Mouse (Mus musculus) cerebellum, adult 11 months (tissue): ENCODE results near the gene Gad2.
"Not testable (repeated sequence)": the region's sequence is repeated elsewhere in the genome, so short reads cannot be mapped to it uniquely, and the experiment has no call there.

Source experiments
- DNase-seq: peaks from one replicate; pipeline ENCODE4 v3.0.0; 2022

Gad2 gene

DNA sequence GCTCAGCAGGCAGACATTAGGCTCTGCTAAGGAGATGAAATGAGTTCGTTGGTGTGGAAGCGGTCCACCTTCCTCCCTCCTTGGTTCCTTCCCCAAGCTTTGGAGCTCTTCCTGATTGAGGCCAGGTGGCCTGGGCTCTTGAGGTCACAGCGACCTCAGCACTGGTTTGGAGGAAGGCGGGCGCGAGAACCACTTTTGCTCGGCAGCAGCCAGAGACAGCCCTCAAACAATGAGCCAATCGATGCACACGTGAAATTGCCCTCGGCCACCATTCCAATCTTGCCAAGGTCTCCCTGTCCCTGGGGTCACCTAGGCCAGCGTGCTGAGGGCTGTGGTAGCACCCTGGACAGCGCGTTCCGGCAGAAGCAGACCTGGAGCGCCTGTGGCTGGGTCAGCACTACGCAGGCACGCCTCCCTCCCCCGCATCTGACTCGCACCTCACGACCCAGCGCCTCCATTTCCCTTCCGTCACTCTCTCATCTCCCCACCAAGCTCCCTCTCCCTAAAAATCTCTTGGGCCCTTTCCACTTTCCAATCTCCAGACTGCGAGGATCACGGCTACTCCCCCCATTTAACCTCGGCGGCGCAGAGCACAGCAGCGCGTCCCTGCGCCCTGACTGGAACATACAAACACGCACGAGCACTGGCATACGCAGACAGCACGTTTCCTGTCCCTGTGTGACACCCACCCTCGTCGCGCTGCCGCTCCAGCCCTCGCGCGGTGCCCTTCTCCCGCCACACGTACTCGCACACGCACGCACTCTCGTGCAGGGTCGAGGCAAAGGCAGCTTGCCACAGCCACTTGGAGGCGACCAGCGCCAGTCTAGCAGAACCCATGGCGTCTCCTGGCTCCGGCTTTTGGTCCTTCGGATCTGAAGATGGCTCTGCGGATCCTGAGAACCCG lies at the start of gene Gad2:
Gene Gad2, plus strand, starts transcription at position 378 of the 904 bp plus-strand sequence.
- DNase-seq, result no peak

DNA sequence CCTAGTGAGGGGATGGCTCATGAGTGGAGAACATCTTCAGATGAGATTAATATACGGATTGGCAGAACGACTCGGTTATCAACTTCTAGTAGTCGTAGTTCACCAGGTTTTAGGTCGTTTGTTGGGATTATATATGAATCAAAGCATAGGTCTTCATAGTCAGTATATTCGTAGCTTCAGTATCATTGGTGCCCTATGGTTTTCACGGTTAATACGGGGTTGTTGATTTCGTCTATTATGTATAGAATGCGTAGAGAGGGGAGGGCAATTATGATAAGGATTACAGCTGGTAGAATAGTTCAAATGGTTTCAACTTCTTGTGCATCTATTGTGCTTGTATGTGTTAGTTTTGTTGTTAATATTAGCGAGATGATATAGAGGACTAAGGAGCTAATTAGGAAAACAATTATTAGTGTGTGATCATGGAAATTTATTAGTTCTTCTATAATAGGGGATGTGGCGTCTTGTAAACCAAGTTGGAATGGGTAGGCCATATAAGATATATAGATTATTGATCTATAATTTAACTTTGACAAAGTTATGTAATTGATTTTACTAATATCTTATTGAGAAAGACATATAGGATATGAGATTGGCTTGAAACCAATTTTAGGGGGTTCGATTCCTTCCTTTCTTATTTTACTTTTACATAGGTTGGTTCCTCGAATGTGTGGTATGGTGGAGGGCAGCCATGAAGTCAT lies 34.4 kb upstream of the Gad2 start:
- not testable (repeated sequence) for DNase-seq

DNA sequence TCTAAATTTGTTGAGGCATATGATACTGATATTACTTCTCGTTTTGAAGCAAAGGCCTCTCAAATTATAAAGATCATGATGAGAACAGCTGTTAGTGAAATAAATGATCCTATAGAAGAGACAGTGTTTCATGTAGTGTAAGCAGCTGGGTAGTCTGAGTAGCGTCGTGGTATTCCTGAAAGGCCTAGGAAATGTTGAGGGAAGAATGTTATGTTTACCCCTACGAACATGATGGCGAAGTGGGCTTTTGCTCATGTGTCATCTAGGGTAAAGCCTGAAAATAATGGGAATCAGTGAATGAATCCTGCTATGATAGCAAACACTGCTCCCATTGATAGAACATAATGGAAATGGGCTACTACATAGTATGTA lies 33.8 kb upstream of the Gad2 start:
- DNase-seq, result not testable (repeated sequence)

DNA sequence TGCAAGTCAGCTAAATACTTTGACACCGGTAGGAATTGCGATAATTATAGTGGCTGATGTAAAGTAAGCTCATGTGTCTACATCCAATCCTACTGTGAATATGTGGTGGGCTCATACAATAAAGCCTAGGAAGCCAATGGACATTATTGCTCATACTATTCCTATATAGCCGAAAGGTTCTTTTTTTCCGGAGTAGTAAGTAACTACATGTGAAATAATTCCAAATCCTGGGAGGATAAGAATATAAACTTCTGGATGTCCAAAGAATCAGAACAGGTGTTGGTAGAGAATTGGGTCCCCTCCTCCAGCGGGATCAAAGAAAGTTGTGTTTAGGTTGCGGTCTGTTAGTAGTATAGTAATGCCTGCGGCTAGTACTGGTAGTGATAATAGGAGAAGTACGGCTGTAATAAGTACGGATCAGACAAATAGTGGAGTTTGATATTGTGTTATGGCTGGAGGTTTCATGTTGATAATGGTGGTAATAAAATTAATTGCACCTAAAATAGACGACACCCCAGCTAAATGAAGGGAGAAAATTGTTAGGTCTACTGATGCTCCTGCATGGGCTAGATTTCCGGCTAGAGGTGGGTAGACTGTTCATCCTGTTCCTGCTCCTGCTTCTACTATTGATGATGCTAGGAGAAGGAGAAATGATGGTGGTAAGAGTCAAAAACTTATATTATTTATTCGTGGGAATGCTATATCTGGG lies 33.2 kb upstream of the Gad2 start:
- not testable (repeated sequence) for DNase-seq

DNA sequence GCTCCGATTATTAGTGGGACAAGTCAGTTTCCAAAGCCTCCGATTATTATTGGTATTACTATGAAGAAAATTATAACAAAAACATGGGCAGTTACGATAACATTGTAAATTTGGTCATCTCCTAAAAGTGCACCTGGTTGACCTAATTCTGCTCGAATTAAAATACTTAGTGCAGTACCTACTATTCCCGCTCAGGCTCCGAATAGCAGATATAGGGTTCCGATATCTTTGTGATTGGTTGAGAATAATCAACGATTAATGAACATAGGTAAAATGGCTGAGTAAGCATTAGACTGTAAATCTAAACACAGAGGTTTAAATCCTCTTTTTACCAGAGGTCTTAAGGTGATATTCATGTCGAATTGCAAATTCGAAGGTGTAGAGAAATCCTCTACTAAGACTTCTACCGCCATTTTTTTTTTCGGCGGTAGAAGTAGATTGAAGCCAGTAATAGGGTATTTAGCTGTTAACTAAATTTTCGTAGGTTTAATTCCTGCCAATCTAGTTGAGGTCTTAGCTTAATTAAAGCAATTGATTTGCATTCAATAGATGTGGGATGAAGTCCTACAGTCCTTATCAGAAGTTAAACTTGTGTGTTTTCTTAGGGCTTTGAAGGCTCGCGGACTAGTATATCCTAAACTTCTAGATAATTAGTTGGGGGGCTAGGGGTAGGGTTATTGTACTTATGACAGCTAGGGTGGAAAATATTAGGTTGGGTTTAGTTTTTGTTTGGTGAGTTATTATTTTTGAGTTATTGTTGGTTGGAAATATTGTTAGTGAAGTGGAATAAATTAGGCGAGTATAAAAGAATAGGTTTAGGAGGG lies 32.4 kb upstream of the Gad2 start:
- not testable (repeated sequence) for DNase-seq

DNA sequence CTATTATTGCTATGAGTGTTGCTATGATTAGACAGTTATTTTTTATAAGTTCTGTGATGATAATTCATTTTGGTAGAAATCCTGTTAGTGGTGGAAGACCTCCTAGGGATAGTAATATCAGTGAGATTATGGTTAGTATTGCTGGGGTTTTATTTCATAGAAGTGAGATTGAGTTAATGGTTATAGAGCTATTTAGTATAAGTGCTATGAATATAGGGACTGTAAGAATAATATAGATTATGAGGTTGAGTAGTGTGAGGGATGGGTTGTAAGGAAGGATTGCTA lies 31.9 kb upstream of the Gad2 start:
- DNase-seq, result no peak

DNA sequence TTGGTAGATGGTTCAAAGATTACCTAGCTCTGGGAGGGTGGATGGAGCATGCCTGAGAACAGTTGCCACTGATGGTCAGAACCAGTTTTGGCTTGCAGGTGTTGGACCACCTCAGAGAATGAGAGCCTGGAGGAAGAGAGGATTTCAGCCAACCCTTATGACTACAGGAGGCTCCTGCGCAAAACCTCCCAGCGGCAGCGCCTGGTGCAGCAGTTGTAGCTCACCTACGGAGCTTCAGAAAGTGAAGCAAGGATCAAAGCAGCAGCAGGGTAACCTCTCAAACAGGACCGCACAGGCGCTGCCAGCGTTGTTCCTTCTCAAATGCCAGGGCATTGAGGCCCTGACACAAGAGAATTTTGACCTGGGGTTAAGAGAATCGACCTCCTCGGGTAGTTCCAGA lies 4.1 kb upstream of the Gad2 start:
- DNase-seq, result no peak

DNA sequence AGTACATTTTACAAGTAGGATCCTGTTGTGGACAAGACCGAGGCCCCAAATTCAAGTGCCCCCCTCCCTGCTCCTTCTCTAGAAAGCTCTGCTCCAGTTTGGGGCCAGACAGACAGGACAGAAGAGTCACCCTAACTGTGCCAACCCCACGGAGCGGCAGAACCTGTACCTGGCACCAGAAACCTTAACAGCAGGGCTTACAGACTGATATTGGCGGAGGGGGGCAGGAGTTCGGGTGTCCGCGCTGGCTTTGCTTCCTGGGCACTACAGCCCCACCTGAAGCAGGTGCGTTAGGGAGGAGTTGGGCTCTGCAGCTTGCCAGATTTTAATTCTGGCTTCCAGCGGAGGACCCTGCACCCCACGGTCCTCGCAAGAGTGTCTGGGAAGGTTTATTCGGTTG lies 2.6 kb upstream of the Gad2 start:
- no peak for DNase-seq

DNA sequence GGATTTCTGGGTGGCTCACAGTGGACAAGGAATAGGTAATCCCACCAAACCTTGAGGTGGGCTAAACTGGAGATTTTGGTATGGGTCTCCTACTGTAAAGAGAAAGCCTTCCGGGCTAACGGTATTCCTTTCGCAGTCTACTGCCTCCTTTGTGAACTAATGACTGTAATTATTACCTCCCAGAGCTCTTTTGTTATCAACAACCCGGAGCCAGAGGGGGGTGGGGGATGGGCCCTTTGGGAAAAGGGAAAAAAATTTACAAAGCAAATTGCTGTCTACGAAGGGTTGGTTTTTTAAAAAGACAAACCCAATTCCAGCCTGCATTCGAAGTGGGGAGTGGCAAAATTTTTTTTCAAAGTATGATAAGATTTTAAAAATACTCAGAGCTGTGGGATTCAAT lies 2.0 kb upstream of the Gad2 start:
- no peak for DNase-seq

DNA sequence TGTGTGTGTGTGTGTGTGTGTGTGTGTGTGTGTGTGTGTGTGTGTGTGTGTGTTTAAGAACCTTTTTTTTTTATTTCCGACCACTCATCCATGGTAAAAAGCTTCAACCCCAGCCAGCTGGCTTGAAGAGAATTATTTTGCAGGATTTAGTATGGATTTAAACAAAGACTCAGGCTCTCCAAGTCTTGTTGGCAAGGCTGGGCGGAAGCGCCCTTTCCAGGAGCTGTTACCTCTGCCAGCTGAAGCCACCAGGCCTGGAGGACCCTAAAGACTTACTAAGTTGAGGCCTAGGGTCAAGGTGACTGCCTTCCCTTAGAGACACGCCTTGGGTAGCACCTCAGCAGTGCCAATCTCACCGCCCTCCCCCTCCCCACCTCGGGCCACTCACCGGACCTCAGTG lies 1.5 kb upstream of the Gad2 start:
- DNase-seq, result no peak

DNA sequence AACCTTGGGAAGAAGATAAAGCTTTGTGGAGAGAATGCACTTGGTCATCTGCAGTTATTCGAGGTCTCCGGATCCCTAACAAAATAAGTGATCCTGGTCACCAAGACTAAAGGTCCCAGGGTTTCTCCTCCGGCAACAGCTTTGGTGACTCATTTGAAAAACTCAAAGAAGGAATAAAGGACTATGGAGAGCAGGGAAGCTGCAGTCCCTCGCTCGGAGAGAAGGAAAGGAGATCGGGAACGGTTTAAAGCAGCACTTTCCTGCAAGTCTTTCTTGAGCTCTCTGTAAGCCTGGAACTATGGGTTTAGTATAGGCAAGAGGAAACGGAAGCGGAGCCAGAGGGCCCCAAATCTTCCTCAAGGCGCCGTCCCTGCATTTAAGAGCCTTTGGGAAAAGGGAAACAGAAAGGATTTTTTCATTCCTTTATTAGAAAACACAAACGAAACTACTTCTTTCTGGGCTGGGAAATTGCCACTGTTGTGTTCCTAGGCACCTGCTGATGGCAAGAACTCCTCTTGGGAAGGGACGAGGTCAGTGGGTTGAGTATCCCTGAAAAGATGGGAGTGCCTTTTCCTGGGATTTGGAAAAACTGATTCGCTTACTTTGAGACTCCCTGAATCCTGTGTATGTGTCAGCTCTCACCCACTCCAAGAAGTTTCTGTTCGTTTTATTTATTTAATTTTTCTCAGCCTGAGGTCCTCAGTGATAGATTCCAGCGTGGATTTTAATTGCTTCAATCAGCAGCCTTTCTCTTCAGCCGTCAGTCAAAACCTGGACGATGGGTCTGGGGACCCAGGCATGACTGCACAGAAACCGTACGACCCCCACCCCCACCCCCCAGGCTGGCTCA lies 802 bp upstream of the Gad2 start:
- DNase-seq, result no peak

DNA sequence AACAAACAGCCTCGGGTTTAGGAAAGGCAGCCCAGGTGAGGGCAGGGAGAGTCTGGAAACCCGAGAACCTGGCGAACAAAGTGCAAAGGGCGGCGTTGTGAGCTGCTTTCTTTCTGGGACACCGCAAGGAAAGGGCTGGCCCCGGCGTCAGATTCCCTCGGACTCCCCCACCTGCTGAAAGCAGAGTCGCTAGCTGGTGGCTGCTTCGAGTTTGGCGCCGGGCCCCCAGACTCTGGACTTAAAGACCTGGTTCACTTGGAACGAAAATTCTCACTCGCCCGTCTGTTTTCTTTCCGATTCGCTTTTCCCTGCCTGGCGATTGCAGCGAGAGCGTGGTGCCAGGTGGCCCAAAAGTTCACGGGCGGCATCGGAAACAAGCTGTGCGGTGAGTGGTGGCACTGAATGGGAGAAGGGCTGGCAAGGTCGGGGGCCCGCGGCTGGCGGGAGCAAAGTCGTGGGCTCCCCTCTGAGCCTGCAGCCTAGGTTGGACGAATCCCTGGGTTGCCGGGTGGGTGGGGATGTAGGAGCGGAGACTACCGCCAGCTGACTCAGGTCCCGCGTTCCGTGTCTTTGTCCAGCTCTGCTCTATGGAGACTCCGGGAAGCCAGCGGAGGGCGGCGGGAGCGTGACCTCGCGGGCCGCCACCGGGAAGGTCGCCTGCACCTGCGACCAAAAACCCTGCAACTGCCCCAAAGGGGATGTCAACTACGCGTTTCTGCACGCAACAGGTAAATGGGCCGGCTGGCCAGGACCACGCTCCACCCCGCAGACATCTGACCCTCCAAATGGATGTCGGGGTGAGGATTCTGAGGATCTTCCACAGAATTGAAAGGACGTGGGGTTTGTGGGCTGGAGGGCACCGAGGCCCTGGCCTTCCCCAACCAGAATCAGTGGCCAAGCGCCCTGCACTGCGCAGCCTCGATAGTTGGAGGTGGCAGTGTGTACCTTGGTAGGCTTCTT lies 1.4 kb downstream of the Gad2 start:
- no peak for DNase-seq

DNA sequence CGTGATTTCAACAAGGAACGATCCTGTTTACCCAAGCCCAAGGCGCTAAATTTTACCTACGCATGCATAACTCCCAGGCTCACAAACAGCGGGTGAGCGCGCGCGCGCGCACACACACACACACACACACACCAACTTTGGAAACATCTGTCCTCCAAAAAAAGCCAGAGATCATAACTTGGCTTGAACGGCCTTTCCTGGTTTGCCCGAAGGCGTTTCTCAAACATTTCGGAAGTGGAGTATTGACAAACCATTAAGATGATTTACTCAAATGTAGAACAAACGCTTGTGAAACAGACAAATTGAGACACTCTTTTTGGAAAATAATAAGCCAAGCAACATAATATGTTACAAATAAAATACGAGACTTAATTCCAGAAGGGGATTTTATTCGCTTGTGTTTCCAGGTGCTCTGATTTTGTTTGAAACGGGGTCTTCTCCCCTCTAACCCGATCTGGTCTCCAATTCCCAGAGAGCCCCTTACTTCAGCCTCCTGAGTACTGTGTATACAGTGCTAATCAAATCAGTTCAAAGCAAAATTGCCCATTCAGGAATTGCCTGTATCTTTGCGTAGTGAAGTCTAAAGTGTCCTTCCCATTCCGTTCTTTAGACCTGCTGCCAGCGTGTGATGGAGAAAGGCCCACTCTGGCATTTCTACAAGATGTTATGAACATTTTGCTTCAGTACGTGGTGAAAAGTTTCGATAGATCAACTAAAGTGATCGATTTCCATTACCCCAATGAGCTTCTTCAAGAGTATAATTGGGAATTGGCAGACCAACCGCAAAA lies 2.4 kb downstream of the Gad2 start:
- no peak for DNase-seq

DNA sequence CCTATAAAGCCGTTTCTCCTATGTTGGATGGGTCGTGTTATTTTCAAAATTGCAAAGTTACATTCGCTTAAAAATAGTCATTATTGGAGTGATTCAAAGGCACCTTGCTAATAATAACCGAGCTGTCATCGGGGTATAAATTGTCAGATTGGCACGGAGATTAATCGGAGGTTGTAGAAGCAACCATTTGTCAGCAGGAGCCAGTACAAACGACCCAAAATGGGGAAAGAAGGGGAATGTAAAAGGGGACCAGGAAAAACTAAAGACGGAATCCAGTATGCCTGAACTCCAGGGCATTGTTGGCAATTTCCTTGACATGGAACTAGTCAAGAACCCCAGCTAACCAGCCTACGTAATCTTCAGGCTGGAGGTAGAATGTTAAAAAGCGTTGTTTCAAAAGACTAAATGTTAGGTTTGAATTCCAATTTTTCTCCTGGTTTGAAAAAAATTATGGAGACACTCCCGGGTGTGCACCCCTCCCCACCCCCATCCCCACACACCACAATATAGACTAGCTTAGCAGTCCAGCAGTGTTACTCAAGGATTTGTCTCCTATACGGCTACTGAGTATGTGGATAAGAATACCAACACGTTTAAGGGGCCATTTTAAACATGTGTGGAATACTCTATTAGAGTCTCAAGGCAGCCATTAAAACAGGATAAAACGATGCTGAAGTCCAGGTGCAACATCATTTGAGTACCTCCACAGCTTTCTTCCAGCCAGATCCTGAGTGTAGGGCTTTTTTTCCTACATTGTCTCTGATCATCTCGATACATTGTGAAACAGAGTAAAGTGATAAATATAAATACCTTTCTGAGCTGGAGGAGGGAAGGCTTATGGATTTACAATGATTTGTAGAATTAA lies 3.3 kb downstream of the Gad2 start:
- no peak for DNase-seq

DNA sequence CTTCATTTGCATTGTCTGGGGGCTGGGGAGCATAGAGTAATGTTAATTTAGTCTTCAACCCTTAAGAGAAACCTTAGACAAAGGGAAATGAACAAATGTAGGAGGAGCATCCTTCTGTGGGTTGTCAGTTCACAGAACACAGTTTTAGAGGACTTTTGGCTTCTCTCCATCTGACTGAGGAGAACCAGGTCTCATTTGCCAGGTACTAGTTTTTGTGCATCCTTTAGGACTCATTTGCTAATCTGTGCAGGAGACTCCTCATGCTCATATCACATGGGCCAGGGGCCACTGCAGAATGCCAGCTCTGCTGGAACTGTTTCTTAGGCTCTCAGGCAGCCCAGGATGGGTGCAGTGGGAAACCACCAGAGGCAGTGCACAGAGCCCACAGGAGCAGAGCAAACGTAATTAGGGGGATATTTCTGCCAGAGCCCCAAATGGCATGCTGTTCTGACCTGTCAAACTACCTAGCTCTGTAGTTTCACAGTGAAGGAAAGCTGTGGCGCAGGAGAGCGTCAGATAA lies 5.2 kb downstream of the Gad2 start:
- DNase-seq, result no peak

DNA sequence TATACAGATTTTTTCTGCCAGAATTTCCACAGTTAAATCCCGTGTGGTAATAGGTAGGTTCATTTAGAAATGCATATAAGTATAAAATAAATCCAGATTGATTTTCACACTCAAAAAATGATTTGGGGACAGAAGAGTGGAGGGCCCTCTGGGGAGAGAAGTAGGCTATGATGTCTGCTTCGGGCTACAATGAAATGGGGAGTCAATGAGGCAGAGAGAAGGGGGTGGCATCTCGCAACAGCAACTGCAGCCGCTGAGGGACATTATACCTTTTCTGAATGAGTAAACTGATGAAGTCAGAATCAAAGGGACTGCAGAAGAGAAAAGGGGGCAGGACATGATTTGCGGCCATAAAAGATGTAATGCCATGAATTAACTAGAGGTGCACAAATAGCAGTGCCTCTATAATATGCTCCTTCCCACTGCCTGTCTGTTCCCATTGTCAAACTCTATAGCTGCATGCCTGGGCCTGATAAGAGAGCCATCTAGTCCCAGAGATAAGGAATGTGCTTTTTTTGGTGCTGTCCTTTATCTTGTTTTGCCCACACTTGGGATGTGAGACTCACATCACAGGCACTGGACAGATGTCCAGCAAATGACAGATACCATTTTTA lies 5.9 kb downstream of the Gad2 start:
- no peak for DNase-seq

DNA sequence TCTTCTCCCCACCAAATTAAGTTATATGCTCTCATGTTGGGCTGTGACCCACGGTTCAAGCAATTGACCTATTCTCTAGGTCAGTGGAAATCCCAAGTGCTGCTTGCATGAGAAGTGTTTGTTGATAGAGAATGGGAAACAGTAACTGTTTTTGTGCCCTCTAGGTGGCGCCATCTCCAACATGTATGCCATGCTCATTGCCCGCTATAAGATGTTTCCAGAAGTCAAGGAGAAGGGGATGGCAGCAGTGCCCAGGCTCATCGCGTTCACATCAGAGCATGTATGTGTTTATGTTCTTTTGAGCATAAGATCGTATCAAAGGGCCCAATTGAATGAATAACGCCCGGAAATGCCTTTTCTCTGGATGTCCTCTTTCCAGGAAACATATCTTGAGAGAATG lies 12.8 kb downstream of the Gad2 start:
- no peak for DNase-seq

DNA sequence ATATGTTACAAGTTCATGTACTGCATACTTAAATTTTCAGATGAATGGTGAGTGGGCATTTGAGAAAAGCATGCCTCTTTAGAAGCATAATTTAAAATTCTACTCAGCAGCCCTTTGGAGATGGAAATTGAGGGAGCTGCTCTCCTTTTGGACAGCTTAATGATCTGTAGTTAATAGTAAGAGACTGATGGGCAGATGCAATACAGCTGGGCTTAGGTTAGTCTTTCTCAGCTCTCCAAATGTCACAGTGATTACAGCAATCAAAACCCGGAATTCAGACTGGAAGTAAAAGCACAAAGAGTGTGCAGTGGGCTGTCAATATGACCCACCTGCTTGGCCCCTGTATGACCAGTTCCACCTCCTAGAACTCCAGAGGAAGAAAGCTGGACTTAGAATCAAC lies 24.1 kb downstream of the Gad2 start:
- DNase-seq, result no peak
